ENCODE assay signal across 17 mouse cellular contexts in genomic region chr4:57137371-57138092, GRCm38 (mm10). TPM values are rescaled to one million over a fixed set of nuclear protein-coding genes. Genes with fewer than 3 reads are reported as not detected.
DNase-seq lines count a peak whose midpoint lies in the region; ATAC-seq lines count a peak whose summit lies in the region.
"Had no signal": no experiment of that assay in that cellular context is flagged by ENCODE, and none has a peak within 500 bp of the region (broad histone marks: within the 10 kb centered on the region; RNA-seq: fewer than 3 reads in every experiment).

No protein-coding gene starts in this region.

- H3K9me3 ChIP-seq in liver, embryonic 13.5 days (replicated peaks): no peaks in the 10 kb centered on the region
- no peaks in the 10 kb centered on the region for H3K9me3 ChIP-seq in kidney, embryonic 16.5 days (ENCODE audit: low read length)
- H3K9me3 ChIP-seq: forebrain, embryonic 13.5 days; limb, embryonic 13.5 days; megakaryocyte, embryonic 14.5 days; neural tube, embryonic 13.5 days had no signal

- no peak overlapping the region for H3K9ac ChIP-seq in liver, embryonic 13.5 days
- H3K9ac ChIP-seq in kidney, embryonic 16.5 days (replicated peaks; ENCODE audit: low read length): no peak overlapping the region
- H3K9ac ChIP-seq: forebrain, embryonic 13.5 days; limb, embryonic 13.5 days; neural tube, embryonic 13.5 days had no signal

- H3K4me3 ChIP-seq in liver, embryonic 13.5 days (replicated peaks): no peak overlapping the region
- no peak overlapping the region for H3K4me3 ChIP-seq in kidney, embryonic 16.5 days (ENCODE audit: low read length)
- H3K4me3 ChIP-seq: forebrain, embryonic 13.5 days; layer of hippocampus, adult 2 months; limb, embryonic 13.5 days; megakaryocyte, embryonic 14.5 days; neural tube, embryonic 13.5 days had no signal

- WGBS in liver, embryonic 13.5 days (ENCODE audit: insufficient replicate concordance): 46% methylated on average over 8 of the region's 8 CpGs
- WGBS in kidney, embryonic 16.5 days: 55% methylated on average over 8 of the region's 8 CpGs

- peaks cover 14% of the 10 kb centered on the region for H3K4me1 ChIP-seq in liver, embryonic 13.5 days (replicated peaks)
- H3K4me1 ChIP-seq in kidney, embryonic 16.5 days (ENCODE audit: insufficient read depth, low read length): peaks cover 39% of the 10 kb centered on the region

- peaks cover 47% of the 10 kb centered on the region for H3K27me3 ChIP-seq in liver, embryonic 13.5 days
- peaks cover 20% of the 10 kb centered on the region for H3K27me3 ChIP-seq in kidney, embryonic 16.5 days (ENCODE audit: insufficient read depth, low read length)

- DNase-seq in cerebellum, adult 11-12 months: peak; percentile 65
- no peak for DNase-seq in cerebellum, adult 11 months
- no peak for DNase-seq in liver, embryonic 13.5 days
- DNase-seq in liver: no peak
- DNase-seq in frontal cortex, postnatal 25 days (ENCODE audit: low spot score in 2 of 2): no peak
- no peak for DNase-seq in embryo, embryonic 10 days (ENCODE audit: low spot score)
- DNase-seq in frontal cortex, adult 2 months (ENCODE audit: extremely low spot score in 1 of 2, low spot score in 1 of 2): no peak
- DNase-seq: heart, postnatal 36 days; right cerebral cortex, postnatal 4 days; thymus, adult 2 months had no signal

- no peak overlapping the region for H3K27ac ChIP-seq in liver, embryonic 13.5 days
- H3K27ac ChIP-seq in kidney, embryonic 16.5 days (ENCODE audit: low read length): peak overlapping the region; percentile 40
- H3K27ac ChIP-seq: forebrain, embryonic 13.5 days; layer of hippocampus, adult 2 months; limb, embryonic 13.5 days; neural tube, embryonic 13.5 days had no signal

- H3K4me2 ChIP-seq in liver, embryonic 13.5 days: no peak overlapping the region
- H3K4me2 ChIP-seq in kidney, embryonic 16.5 days (replicated peaks; ENCODE audit: low read depth, low read length): no peak overlapping the region
- H3K4me2 ChIP-seq: forebrain, embryonic 13.5 days; limb, embryonic 13.5 days; neural tube, embryonic 13.5 days had no signal

- H3K36me3 ChIP-seq in liver, embryonic 13.5 days: no peaks in the 10 kb centered on the region
- no peaks in the 10 kb centered on the region for H3K36me3 ChIP-seq in kidney, embryonic 16.5 days (ENCODE audit: insufficient read depth, low read length)
- H3K36me3 ChIP-seq: limb, embryonic 13.5 days; neural tube, embryonic 13.5 days had no signal

- peak; percentile 21; the same call in 1 of the 2 replicates for ATAC-seq in liver, embryonic 13.5 days (ENCODE audit: low read depth)
- ATAC-seq in kidney, embryonic 16.5 days (ENCODE audit: low FRiP score, low TSS enrichment): peak; percentile 39
- ATAC-seq: forebrain, embryonic 13.5 days; hindbrain, embryonic 16.5 days had no signal

RNA-seq across cellular contexts. Expression of gene Epb41l4b, which starts 5.7 kb away (rescaled TPM):
- 1.3 and 1.5 TPM in 2 replicates for polyA plus RNA-seq in liver, embryonic 13.5 days (2015; fragmentation: Nextera tagmentation; extraction: Ambion mirVana)
- 2.0 and 2.5 TPM in 2 replicates for polyA plus RNA-seq in kidney, embryonic 16.5 days (2015; fragmentation: Nextera tagmentation; extraction: Ambion mirVana)
- polyA plus RNA-seq in frontal cortex, adult 2 months (2012; rRNA removed): 15.5 and 17.4 TPM in 2 replicates
